Mouse (Mus musculus) heart, adult 11 months (tissue): Measurements from ENCODE around the gene Rims3.

Experiments
- DNase-seq: peaks from one replicate; pipeline ENCODE4 v3.0.0; 2022

The Rims3 gene

DNA sequence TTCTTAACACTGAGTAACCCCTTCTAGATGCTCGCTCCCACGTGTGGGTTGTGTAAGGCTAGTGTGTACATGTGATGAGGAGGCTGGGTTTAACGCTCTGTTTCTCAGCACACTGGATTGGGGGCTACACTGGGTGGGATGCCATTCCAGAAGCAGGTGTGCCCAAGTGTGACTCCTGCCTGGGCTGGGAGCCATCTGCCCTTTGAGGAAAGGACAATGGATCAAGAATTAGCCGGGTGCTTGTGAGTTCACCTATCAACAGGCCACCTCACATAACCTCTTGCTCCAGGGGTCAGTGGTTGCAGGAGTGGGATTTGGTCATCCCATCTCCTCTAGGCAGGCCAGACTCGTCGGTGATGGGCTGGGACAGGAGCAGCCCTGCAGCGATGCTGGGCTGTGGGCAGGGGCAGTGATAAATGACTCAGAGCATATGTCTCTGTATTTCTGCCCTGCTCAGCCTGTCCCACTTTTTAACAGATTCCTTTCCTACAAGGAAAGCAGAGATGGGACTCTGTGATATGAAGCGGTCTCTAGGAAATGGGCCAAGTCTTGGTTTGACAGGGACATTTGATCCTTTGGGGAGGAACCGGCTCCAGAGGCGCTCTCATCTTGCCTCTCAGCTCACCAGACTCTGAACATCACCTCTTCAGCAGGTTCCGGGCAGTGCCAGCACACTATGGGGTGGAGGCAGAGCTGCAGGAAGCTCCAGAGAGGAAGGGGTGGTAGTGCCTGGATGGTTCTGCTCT lies 39.2 kb downstream of the Rims3 start:
- DNase-seq, result peak; percentile 70

DNA sequence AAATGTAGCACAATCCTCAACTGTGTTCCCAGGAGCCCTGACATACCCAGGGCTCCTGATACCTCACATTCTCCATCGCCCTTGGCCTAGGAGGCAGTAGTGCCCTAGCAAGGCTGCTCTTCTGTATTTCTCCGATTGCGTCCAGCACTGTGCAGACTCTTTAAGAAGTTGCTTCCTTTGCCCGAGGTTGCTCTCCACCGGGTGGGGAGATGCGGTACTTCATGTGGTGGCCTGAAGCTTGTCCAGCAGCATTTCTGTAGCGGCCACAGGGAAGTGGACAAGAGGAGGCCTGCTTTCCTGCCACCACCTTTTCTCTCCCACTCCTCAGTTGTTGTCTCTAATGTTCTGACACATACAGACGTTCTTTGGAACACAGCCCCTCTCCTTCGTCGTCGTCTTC lies 40.0 kb downstream of the Rims3 start:
- peak; percentile 73 for DNase-seq

DNA sequence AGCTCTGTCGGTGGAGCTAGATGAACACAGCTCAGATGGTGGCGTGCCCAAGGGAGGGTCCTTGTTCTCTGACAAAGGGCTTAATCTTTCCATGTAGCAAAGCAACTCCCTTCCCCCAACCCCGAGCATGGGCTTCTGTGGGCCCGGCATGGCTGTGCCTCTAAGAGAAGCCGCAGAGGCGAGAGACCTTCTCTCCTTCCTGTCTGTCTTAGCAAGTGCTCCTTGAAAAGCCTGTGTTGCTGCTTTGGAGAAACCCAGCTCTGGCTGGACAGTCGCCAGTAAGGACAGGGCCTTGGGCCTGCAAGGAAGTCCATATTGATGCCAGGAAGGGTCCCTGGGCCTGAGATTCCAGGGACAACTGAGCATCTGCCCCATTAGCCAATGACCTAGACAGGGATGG lies 40.6 kb downstream of the Rims3 start:
- DNase-seq, result peak; percentile 55

DNA sequence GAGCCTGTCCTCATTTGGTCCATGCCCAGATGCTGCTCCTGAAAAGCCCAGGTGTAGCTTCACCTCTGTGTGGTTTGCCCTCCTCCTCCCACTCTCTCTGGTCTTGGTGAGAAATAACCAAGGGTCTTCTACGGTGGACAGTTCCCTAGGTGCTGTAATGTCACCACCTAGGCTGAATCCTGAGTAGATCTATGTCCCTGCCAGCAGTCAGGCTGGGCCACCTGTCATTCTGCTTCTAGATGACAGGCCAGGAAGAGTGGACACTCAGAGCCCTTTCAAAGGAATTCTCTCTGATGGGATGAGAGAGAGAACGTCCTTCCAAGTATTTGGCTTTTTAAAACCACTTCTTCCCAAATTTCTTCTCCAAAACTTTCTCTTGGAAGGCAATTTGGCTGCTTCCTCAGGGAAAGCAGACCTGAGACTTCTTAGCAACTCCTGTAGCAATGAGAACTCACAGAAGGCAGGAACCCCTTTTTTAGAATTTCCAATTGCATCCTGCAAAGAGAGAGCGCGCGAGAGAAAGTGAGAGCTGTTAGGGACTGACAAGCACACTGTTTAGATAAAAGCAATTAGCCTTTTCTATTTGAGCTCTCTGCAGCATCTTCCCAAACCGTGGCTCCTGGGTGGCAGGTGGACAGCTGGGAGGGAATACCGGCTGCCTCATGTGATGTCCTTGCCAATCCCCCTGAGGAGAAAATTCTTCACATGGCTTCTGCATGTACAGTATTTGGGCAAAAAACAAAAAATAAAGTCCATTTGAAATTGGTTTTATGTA lies 41.4 kb downstream of the Rims3 start:
- peak; percentile 23 for DNase-seq

DNA sequence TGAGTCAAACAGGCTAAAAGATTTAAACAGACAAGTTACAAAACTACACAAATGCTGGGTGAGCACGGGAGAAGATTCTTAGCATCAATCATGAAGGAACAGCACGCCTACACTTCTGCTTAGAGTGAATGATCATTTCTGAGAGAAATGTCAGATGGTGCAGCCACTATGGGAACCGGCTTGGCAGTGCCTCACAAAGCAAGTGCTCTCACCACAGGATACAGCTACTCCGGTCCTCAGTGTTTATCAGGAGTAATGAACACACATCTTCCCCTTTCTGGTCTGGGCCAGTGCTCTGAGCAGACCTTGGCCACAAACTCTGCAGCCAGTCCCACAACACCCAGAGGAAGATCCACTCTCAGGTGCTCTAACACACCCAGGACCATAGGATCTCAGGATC lies 49.9 kb downstream of the Rims3 start:
- DNase-seq, result peak; percentile 23

DNA sequence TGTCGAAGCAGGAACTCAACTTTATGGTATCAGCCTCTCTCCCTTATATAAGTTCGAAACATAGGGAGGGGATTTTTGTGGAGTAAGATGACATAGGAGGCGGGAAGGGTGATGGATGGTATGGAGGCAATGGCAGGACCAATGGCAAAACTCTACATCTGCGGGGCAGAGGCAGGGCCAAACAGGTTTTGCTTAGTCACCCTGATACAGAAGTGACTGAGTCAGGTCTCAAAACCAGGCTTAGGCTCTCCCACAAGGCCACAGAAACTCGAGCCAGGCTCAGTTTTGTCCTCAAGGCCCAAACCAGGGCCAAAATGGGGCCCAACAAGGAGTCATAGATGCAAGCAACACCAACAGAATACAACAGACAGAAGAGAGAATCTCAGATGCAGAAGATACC lies 51.0 kb downstream of the Rims3 start:
- peak; percentile 15 for DNase-seq

DNA sequence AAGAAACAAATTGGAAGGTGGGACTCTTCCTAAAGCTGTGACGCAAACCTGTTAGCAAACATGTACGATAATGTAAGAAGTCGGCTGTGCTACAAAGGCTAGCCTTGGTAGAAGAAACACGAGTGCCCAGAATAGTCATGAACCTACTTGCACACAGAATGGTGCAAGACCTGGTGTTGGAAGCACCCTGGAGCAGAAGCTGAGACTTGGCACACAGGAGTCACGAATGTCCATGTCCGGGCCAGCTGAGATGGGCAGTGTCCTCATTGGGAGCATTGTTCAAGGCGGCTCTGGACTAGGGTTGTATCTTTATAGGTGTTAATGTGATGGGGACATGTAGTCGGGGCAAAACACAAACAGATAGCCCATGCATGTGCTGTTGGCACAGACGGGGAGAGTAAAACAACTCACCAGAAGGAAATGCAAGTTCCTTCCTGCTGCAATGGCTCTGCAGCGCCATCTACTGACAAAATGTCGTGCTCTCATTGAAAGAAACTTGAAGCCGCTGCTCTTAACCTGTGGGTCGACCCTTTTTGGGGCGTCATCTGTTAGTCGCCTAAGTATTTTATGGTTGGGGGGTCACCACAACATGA lies 55.0 kb downstream of the Rims3 start:
- peak; percentile 66 for DNase-seq

DNA sequence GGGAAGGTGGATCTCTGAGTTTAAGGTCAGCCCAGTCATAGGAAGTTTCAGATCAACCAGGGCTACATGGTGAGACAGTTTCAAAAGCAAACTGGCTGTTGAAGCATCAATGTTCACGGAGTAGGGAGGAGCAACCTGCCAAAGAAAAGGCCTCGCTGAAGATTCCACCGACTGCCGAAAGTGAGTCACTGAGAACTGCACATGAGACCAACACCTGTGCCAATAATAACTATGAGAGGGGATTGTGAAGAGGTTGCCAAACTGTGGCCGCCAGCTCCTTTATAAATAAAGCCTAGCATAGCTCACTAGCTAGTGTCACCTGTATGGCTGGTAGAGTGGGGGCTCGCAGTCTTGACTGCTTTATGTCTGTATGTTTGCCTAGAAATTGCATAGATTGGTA lies 56.5 kb downstream of the Rims3 start:
- DNase-seq, result peak; percentile 61

DNA sequence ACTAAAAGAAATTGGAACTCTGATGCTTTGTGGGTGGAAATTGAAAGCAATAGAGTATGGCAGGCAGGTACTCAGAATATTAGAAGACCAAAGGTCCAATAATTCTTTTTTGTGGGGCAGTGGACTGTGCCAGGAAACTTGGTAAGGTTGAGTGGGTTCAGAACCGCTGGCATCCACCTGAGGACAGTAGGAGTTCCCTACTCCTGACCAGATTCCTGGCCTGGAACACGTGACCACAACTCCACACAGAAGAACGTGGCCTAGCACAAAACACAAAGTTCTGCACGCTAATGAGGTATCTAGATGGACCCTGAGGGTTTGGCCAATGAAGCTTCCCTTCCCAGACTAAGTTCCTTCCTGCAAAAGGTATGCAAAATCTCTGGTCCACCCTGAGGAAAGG lies 58.2 kb downstream of the Rims3 start:
- DNase-seq, result peak; percentile 48

DNA sequence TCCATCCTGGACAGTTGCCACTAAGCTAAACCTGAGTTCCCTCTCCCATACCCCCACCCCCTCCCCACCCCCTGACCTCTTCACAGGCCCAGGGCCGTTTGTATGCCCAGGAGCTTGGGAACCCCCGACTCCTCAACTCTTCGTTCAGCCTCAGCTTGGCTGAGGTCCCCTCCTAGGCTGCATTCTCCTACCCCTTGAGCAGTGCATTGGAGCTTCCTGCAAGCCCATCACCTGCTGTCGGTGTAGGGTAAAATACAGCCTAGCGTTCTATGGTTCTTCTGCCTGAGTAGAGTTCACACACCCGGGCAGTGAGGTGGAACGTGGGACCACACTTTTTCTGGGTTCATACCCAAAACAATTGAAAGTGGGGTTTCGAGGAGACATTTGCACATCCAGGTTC lies 58.8 kb downstream of the Rims3 start:
- peak; percentile 69 for DNase-seq

DNA sequence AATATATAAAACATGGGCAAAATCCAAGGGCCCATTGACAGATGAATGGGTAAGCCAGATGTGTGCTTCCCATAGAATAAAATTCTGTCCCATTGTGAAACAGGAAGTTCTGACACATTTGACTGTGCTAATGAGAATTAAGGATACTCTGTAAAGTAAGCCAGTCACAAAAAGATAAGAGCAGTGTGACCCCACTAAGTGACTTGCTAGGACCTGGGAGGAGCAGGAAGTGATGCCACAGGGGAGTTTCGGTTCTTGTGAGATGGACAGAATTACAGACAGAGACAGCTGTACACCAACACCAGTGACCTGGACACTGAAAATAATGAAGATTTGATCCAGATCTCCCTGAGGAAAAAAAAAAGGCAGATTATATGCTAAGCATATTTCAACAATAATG lies 59.2 kb downstream of the Rims3 start:
- DNase-seq, result peak; percentile 66

DNA sequence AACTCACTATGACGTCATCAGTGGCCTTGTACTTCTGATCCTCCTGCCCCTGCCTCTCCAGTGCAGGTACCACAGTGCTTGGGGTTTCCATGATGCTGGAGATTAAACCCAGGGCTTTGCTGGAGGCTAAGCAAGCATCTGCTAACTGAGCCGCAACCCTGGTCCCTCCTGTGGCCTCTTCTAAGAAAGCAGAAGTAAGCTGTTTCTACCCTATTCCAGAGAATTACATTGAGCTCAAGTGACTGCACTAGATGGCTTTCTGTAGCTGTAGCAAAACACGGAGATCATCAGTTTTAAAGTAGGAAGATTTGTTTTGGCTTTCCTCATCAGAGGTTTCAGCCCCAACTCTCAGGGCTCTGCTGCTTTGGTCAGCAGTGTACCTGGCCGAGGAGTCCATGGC lies 59.9 kb downstream of the Rims3 start:
- peak; percentile 77 for DNase-seq

DNA sequence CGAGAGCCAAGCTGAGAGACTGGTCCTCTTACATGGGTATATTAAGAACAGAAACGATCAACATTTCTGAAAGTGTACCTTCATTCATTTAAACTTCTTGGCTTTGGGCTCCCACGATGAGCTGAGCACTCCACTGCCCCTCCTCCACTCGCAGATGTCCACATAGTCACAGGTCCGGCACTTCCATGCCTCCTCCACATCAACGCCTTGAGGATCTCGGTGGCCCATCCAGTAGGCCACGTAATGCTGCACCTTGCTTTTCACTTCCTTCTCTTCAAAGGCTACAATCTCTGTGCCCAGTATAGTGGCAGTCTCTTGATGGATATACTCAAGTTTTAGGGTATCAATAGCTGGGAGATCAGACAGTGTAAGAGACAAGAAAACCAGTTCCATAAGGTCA lies 66.8 kb downstream of the Rims3 start:
- DNase-seq, result peak; percentile 80

DNA sequence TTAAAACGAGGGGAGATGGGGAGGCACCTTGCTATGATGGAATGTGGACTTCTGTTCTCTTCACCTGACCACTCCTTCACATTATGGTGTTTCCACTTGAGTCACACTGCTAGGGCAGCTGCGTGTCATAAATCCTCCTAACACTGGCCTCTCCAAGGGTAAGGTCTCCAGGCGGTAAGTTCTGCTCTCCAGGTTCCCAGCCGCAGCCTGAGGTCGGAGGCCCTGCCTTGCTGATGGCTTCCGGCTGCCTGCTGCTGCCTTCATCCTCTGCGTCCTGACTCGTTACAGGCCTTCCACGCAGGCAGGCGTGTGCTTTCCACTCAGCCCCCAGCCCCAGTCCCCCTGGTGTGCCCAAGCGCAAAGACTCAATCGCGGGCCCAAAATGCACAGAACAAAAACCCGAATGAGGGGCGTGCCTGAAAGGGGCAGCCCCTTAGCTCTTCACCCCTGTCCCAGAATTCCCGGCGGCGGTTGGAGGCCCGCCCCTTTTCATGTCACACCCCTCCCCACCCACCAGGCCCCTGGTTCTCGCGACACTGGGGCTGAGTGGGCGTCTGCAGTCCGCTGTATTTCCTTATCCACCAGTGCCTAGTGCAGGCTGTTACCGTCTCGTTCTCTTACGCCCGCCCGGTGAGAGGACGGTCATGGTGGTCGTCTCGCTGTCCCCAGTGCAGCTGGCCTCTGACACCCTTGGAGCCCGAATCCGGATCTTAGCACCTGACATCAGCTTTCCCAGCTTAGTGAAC lies 70.1 kb downstream of the Rims3 start, which contains the start of gene Exo5:
Gene Exo5, minus strand, starts transcription at position 464 of the 746 bp plus-strand sequence.
- DNase-seq, result peak; percentile 99

DNA sequence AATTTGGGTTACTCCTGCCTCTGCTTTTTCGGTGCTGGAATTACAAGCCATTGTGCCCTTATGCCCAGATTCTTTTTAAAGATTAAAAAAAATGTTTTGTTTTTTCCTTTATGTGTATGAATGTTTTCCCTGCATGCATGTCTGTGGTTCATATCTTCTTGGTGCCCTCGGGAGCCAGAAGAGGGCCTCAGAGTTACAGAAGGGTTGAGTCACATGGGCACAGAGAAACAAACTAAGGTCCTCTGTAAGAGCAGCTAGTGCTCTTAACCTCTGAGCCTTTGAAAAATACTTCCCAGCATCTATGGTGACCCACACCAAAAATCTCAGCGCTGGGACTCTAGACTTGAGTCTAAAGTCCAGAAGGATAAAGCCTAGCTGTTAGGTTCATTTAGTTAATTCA lies 70.8 kb downstream of the Rims3 start:
- DNase-seq, result peak; percentile 89

DNA sequence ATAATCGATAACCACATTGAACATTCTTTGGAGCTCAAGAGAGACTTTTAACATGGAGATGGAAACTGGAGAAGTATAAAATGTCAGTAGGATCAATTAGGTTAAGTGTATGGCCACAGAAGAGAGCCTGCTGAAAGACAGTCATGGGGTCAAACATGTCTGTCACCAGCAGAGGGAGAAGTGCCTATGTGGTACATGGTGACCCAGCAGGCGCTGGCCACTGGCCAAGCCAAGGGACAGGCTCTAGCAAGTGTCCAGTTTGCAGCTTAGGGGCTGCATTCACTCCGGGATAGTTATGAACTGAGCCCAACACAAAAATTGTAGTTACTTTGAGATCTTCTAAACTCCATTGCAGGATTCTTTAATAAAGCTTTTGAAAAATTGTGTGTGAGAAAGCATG lies 74.1 kb downstream of the Rims3 start:
- DNase-seq, result peak; percentile 88

DNA sequence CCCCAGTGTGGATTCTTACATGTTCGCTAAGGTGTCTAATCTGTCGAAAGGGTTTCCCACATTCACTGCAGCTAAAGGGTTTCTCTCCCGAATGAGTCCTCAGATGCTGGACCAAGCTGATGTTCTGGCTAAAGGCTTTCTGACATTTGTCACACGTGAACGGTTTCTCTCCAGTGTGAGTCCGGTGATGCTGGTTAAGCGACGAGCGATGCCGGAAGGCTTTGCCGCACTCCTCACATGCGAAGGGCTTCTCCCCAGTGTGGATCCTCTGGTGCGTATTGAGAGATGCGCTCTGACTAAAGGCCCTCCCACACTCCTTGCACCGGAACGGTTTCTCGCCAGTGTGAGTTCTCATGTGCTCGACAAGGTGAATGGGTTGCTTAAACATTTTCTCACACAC lies 76.1 kb downstream of the Rims3 start:
- peak; percentile 68 for DNase-seq

DNA sequence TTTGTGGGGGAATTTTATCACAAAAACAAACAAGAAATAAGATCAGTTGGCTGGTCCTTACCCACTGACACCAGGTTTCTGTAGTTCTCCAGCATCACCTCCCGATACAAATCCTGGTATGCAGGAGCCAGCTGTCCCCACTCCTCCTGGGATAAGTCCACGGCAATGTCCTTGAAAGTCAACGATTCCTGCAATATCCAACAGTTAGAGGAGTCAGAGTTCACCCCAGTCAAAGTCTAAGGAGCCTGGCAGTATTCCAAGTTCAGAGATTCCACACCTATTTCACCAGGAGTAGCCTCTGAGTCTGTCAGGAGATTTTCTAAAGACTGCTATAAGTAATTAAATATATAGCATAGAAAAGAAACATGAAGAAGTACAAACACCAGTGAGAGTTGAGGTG lies 80.4 kb downstream of the Rims3 start:
- no peak for DNase-seq
